Comparison of ENCODE assay signal across 9 mouse cellular contexts in the genomic region with DNA sequence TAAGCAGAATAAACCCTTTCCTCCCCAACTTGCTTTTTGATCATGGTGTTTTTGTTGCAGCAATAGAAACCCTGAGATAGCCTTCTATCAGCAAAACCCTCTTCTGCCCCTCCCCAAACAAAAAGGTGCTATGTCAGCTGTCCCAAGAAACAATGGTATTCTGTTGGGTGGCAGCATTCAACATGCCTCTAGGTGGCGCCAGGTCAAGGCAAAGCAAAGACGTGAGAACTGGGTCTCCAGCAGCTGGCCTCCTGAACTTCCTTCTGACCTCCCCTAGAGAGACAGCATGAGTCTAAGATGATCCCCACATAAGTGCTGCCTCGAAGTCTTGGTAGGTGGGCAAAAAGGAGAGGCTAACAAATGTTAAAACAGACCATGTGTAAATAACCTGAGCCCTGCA. TPM values are rescaled to one million over a fixed set of nuclear protein-coding genes. Genes with fewer than 3 reads are reported as not detected.
DNase-seq lines count a peak whose midpoint lies in the region; ATAC-seq and TF ChIP-seq lines count a peak whose summit lies in the region.
"Had no signal": no experiment of that assay in that cellular context is flagged by ENCODE, and none has a peak within 500 bp of the region (broad histone marks: within the 10 kb centered on the region; RNA-seq: fewer than 3 reads in every experiment).

No protein-coding gene starts in this region.

- WGBS in intestine, postnatal 0 days, result 21% methylated on average over 3 of the region's 3 CpGs
- WGBS in intestine, embryonic 15.5 days, result 13% methylated on average over 3 of the region's 3 CpGs
- WGBS in neural tube, embryonic 11.5 days, result 30% methylated on average over 3 of the region's 3 CpGs

- TF ChIP-seq POLR2A in embryonic fibroblast, embryonic 13.5 days (IDR thresholded peaks at IDR 0.05; ENCODE audit: low read depth, low read length), result no peak

- H3K27me3 ChIP-seq in intestine, postnatal 0 days (replicated peaks; ENCODE audit: control insufficient read depth, insufficient read depth, low read length), result no peaks in the 10 kb centered on the region
- H3K27me3 ChIP-seq in intestine, embryonic 15.5 days (replicated peaks), result no peaks in the 10 kb centered on the region
- H3K27me3 ChIP-seq in neural tube, embryonic 11.5 days (ENCODE audit: control insufficient read depth, insufficient read depth, low read length), result no peaks in the 10 kb centered on the region
- H3K27me3 ChIP-seq: megakaryocyte, embryonic 14.5 days had no signal

- DNase-seq in CD4-positive, CD25-positive, alpha-beta regulatory T cell, adult 2 months (ENCODE audit: low read depth, low spot score), result peak; percentile 75
- DNase-seq in adrenal gland, adult (ENCODE audit: inconsistent age in 2 of 2, low spot score in 1 of 2), result peak; percentile 55 to 85
- DNase-seq in kidney, postnatal 36 days, result peak; percentile 76 to 89
- peak; percentile 40 for DNase-seq in neural tube, embryonic 11.5 days (ENCODE audit: low spot score)

- no peak overlapping the region for H3K4me3 ChIP-seq in intestine, postnatal 0 days (ENCODE audit: low read depth, low read length)
- H3K4me3 ChIP-seq in intestine, embryonic 15.5 days (replicated peaks), result no peak overlapping the region
- no peak overlapping the region for H3K4me3 ChIP-seq in embryonic fibroblast, embryonic 13.5 days (ENCODE audit: insufficient read depth, low read length)
- H3K4me3 ChIP-seq in neural tube, embryonic 11.5 days (ENCODE audit: low read depth, low read length), result no peak overlapping the region
- H3K4me3 ChIP-seq: megakaryocyte, embryonic 14.5 days had no signal

- H3K9ac ChIP-seq in intestine, postnatal 0 days (ENCODE audit: low read depth, low read length), result no peak overlapping the region
- H3K9ac ChIP-seq in intestine, embryonic 15.5 days, result no peak overlapping the region
- H3K9ac ChIP-seq in neural tube, embryonic 11.5 days (ENCODE audit: low read length), result no peak overlapping the region

- H3K4me1 ChIP-seq in intestine, postnatal 0 days (replicated peaks; ENCODE audit: control insufficient read depth, insufficient read depth, low read length), result no peaks in the 10 kb centered on the region
- no peaks in the 10 kb centered on the region for H3K4me1 ChIP-seq in intestine, embryonic 15.5 days (replicated peaks)
- no peaks in the 10 kb centered on the region for H3K4me1 ChIP-seq in embryonic fibroblast, embryonic 13.5 days (ENCODE audit: control insufficient read depth, insufficient read depth, low read length)
- no peaks in the 10 kb centered on the region for H3K4me1 ChIP-seq in neural tube, embryonic 11.5 days (ENCODE audit: control insufficient read depth, insufficient read depth, low read length)

- peaks cover 40% of the 10 kb centered on the region for H3K36me3 ChIP-seq in intestine, postnatal 0 days (ENCODE audit: control insufficient read depth, insufficient read depth)
- H3K36me3 ChIP-seq in intestine, embryonic 15.5 days, result peaks cover 19% of the 10 kb centered on the region
- H3K36me3 ChIP-seq in neural tube, embryonic 11.5 days (ENCODE audit: control insufficient read depth, insufficient read depth, low read length), result peaks cover 11% of the 10 kb centered on the region

- H3K27ac ChIP-seq in intestine, postnatal 0 days (ENCODE audit: low read depth, low read length), result no peak overlapping the region
- H3K27ac ChIP-seq in intestine, embryonic 15.5 days, result no peak overlapping the region
- H3K27ac ChIP-seq in embryonic fibroblast, embryonic 13.5 days (ENCODE audit: insufficient read depth, low read length), result no peak overlapping the region
- no peak overlapping the region for H3K27ac ChIP-seq in neural tube, embryonic 11.5 days (ENCODE audit: low read depth, low read length)

- ATAC-seq in intestine, postnatal 0 days, result no peak
- ATAC-seq in intestine, embryonic 15.5 days, result no peak
- no peak for ATAC-seq in neural tube, embryonic 11.5 days (ENCODE audit: insufficient read depth, low FRiP score, low TSS enrichment)
- ATAC-seq in monocyte, adult 5-6 weeks (replicated peaks; ENCODE audit: insufficient number of reproducible peaks, low FRiP score, low TSS enrichment, poor library complexity, severe bottlenecking), result no peak

- no peaks in the 10 kb centered on the region for H3K9me3 ChIP-seq in intestine, postnatal 0 days (ENCODE audit: control insufficient read depth)
- H3K9me3 ChIP-seq in intestine, embryonic 15.5 days, result no peaks in the 10 kb centered on the region
- H3K9me3 ChIP-seq in neural tube, embryonic 11.5 days (ENCODE audit: control insufficient read depth, low read length), result no peaks in the 10 kb centered on the region
- H3K9me3 ChIP-seq: megakaryocyte, embryonic 14.5 days had no signal

- no peak overlapping the region for H3K4me2 ChIP-seq in intestine, postnatal 0 days (replicated peaks; ENCODE audit: low read depth)
- H3K4me2 ChIP-seq in intestine, embryonic 15.5 days (replicated peaks), result no peak overlapping the region
- H3K4me2 ChIP-seq in neural tube, embryonic 11.5 days (ENCODE audit: low read depth), result no peak overlapping the region

- peak; percentile 89 for TF ChIP-seq CTCF in intestine, postnatal 0 days (IDR thresholded peaks at IDR 0.05; ENCODE audit: low read depth)
- peak; percentile 77; the same call in 1 of the 2 replicates for TF ChIP-seq CTCF in embryonic fibroblast, embryonic 13.5 days (IDR thresholded peaks at IDR 0.05; ENCODE audit: borderline replicate concordance, insufficient read depth, low read length)

RNA-seq across cellular contexts. Expression of gene Npas1, which starts 29.8 kb away (rescaled TPM):
- 0.22 and 0.27 TPM in 2 replicates for polyA plus RNA-seq in intestine, postnatal 0 days (2015; fragmentation: Nextera tagmentation; extraction: Ambion mirVana)
- polyA plus RNA-seq in intestine, embryonic 15.5 days (2015; fragmentation: Nextera tagmentation; extraction: Ambion mirVana), result 0.25 and 0.38 TPM in 2 replicates
- polyA plus RNA-seq in embryonic fibroblast, embryonic 13.5 days (2011; ENCODE audit: insufficient read length, low read depth, missing spikeins), result not detected in 2 replicates
- polyA plus RNA-seq in neural tube, embryonic 11.5 days (2014; fragmentation: Nextera tagmentation; extraction: Ambion mirVana), result 0.45 and 0.68 TPM in 2 replicates
- not detected in 3 replicates for total RNA-seq in monocyte, adult 5-6 weeks (2017)

RNA-seq across cellular contexts. Expression of gene Tmem160, which starts 54.7 kb away (rescaled TPM):
- 124 and 132 TPM in 2 replicates for polyA plus RNA-seq in intestine, postnatal 0 days (2015; fragmentation: Nextera tagmentation; extraction: Ambion mirVana)
- 48.9 and 54.8 TPM in 2 replicates for polyA plus RNA-seq in intestine, embryonic 15.5 days (2015; fragmentation: Nextera tagmentation; extraction: Ambion mirVana)
- 19.0 and 27.7 TPM in 2 replicates for polyA plus RNA-seq in embryonic fibroblast, embryonic 13.5 days (2011; ENCODE audit: insufficient read length, low read depth, missing spikeins)
- polyA plus RNA-seq in neural tube, embryonic 11.5 days (2014; fragmentation: Nextera tagmentation; extraction: Ambion mirVana), result 57.2 and 59.6 TPM in 2 replicates
- total RNA-seq in monocyte, adult 5-6 weeks (2017), result 16.1 to 32.9 TPM (median 21.0 TPM) in 3 replicates
